Mouse (Mus musculus): Measurements from ENCODE around the gene Dclk3. TPM values are rescaled to one million over a fixed set of nuclear protein-coding genes. Genes with fewer than 3 reads are reported as not detected.

Dclk3 gene
- total RNA-seq (2021) = 10 to 100 TPM; 16.0 to 16.5 TPM

DNA sequence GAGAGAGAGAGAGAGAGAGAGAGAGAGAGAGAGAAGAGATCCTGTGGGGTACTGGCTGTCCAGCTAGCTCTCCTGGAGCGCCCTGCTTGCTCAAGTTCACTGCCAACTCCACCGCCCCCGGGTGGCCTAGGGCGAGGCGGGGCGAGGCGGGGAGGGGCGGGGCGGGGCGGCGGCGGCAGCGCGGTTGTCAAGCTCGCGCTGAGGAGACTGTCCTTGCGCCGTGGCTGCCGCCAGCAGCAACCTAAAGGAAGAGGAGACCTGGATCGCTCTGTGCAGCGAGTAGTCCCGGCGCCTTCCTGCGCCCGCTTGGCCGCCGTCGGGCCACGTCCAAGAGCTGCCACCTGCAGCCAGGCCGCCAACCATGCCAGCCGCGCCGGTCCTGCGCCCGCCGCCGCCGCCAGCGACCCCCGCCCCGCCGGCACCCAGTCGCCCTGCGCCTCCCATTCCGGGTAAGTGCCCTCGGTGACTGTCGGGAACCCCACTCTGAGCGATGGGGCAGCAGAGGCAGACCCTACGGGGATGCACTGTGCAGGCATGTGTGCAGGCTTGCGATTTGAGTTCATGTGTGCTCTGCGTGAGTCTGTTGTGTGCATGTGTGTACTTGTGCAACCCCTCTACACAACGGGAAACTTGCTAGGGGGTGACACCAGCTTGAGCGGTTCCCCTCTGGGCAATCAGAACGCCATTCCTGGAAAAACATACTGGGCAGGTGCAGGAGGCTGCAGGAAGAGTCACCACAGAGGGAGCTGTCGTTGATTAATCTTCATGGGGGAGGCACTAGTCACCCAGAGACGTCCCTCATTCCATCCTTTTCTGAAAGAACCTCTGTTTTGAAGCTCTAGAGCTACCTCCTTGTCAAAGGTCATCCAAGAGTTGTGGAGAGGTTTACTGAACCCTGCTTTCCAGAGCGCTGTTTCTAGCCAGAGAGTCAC is at the start of gene Dclk3:
Dclk3 (plus strand) TSS at position 178 of the 932 bp plus-strand sequence.
- DNase-seq = no peak

DNA sequence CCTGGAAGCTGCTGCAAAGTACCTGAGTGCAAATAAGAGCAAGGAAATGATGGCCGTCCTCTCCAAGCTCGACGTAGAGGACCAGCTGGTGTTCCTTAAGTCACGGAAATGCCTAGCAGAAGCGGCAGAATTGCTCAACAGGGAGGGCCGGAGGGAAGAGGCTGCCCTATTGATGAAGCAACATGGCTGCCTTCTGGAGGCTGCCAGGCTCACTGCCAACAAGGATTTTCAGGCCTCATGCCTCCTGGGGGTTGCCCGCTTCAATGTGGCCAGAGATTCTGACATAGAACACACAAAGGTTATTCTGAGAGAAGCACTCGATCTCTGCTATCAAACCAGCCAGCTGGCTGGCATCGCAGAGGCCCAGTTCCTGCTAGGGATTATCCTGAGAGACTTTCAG is 48.9 kb upstream of the Dclk3 start:
- no peak for DNase-seq

GRCm38 (mm10) chr9:111391036-111391435 is 47.8 kb upstream of the Dclk3 start:
- no peak for DNase-seq

GRCm38 (mm10) chr9:111391926-111392442 is 46.9 kb upstream of the Dclk3 start:
- no peak for DNase-seq

GRCm38 (mm10) chr9:111395265-111395664 is 43.6 kb upstream of the Dclk3 start:
- DNase-seq = no peak

- no peak for DNase-seq
Observed at GRCm38 (mm10) chr9:111398059-111398458, 40.8 kb upstream of the Dclk3 start.

GRCm38 (mm10) chr9:111400089-111400488 is 38.8 kb upstream of the Dclk3 start:
- no peak for DNase-seq

- no peak for DNase-seq
Observed at GRCm38 (mm10) chr9:111403159-111403558, 35.7 kb upstream of the Dclk3 start.

GRCm38 (mm10) chr9:111404346-111405079 is 34.4 kb upstream of the Dclk3 start:
- no peak for DNase-seq

DNA sequence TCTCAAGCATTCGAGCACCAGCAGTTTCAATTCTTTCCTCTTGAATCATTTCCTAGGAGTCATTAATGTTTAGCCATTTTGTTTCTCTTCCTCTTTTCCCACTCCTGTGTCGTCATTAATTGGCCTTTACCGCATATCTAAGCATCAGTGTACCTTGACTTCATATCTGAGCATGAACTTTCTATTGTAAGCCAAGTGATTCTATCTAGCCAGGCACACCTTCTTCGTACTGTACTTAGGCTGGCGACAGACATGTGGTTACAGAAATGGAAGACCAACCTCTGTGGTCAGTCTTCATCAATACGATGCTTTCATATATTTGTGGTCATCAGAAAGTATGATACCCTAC is 33.8 kb upstream of the Dclk3 start:
- no peak for DNase-seq

GRCm38 (mm10) chr9:111408012-111408411 is 30.9 kb upstream of the Dclk3 start:
- peak in 1 of 2 experiments; percentile 27 for DNase-seq

- peak in 1 of 2 experiments; percentile 21 for DNase-seq
Observed at GRCm38 (mm10) chr9:111408427-111408826, 30.5 kb upstream of the Dclk3 start.

DNA sequence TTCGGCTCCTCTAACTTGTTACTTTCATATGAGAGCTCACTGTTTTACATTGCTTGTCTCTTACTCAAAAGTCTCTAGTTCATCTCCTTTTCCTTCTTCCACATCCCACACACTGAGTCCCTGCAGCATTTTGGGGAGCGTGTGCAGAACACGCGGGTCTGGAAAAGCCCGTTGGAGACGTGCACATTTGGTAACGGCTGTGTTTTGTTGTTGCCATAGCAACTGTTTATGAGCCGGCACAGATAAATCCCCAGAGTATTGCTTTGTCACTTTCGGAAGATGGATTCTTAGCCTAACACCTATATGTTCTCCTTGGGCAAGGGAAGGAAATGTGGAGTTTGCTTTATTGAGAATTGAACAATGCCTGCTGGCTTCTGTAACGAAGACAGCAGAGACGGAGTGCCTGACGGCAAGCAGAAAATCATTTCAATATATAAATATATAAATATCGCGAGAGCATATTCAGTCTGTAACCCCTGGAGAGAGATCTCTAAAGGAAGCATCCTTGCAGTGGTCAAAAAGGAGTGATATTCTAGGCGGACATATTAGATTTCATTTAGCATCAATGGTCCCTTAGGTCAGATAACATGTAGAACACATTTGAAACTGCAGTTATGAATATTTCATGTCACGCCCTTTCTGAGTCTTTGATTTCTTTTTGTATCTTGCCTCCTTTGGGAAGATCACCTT is 26.3 kb upstream of the Dclk3 start:
- peak; percentile 68 to 71 for DNase-seq

- no peak for DNase-seq
Observed at GRCm38 (mm10) chr9:111421862-111422261, 17.0 kb upstream of the Dclk3 start.

- DNase-seq = no peak
Observed at GRCm38 (mm10) chr9:111422567-111422966, 16.3 kb upstream of the Dclk3 start.

GRCm38 (mm10) chr9:111425113-111425512 is 13.8 kb upstream of the Dclk3 start:
- DNase-seq = no peak

GRCm38 (mm10) chr9:111425952-111426351 is 12.9 kb upstream of the Dclk3 start:
- no peak for DNase-seq

DNA sequence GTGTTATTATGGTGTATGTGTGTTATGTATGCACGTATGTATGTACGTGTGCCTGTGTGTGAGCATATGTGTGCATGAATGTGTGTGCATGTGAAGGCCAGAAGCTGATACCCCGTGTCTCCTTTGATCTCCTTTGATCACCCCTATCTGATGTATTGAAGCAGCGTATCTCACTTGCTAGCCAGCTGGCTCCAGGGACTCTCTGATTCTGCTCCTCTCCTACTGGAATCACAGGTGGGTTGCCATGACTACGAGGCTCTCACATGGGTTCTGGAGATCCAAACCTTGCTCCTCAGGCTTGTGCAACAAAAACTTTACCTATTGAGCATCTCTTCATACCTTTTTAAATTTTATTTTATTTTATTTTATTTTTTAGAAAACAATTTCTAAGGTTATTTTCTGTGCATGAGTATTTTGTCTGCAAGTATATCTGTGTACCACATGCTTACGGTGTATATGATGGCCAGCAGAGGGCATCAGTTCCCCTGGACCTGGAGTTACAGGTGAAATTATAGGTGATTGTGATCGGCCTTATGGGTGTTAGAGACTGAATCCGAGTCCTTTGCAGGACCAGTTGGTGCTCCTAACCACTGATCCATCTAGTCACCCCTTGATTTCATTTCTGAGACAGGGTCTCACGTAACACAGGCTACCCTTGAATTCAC is 10.9 kb upstream of the Dclk3 start:
- DNase-seq = no peak

DNA sequence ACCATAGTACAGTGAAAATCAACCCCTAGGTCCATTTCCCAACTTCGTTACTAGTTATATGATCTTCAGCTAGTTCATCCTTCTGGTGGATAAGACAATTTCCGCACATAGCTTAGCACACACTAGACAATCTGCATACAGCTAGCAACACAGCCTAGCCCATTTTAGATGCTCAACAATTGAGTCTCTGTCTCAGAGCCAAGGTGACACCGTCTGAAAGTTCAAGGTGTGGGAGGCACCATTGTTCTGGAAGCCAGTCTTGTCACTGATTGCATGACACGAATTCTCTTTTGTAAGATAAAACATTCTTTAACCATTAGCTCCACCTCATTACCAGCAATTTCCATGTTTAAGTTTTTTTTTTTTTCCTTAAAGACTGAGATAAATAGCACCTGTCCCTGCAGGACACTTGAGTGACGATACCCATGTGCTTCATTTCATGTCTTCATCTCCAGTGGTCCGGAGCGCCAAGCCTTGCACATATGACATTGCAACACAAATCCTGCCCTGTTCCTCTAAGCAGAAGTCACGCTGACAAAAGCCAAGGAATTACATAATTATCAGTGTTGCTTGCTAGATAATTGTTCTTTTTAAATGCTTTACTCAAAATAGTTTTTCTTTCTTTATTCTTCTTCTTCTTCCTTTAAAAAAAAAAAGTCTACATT is 10.1 kb upstream of the Dclk3 start:
- DNase-seq = no peak

- DNase-seq = no peak
Observed at GRCm38 (mm10) chr9:111429363-111429750, 9.5 kb upstream of the Dclk3 start.

DNA sequence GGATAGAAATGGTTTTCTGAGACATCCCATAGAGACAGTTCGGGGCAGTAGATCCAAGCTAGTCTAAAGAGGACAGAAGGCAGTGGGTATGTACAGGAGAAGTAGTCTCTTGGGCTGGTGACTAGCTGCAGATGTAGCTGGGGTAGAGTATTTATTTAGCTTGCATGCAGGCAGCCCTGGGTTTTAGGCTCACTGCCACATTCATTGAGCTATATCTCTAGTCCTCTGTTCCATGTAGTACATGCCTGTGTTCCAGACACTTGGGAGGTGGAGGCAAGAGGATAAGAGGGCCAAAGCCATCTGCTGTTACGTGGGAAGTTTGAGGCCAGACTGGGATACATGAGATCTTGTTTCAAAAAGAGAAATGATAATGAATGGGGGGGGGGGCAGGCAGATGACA is 3.5 kb upstream of the Dclk3 start:
- DNase-seq = no peak

DNA sequence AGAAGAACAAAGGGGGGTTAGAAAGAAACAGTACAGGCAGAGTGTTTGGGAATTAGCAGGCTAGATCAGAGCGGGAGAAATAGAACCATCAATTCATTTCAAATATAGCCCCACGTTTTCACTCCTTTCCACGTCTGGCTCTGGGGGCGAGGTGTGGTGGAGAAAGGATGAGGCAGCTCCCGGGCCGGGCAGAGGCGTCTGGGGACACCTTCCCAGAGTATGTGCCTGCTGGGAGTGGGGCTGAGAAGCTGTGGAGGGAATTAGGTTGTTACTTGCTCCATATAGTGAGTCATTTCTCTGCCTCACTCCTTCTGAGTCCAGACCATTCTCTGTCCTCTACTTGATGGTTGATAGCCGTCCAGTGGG is 938 bp downstream of the Dclk3 start:
- no peak for DNase-seq

Data from layer of hippocampus, postnatal 36 days (tissue).